Mouse (Mus musculus): Measurements from ENCODE around the gene Cdh4.

Gene Cdh4

GRCm38 (mm10) chr2:179467839-179468445 lies 25.7 kb downstream of the Cdh4 start:
- no peak for DNase-seq (ENCODE audit: low read depth)

GRCm38 (mm10) chr2:179476622-179477021 lies 34.4 kb downstream of the Cdh4 start:
- DNase-seq (ENCODE audit: low read depth): no peak

- DNase-seq (ENCODE audit: low read depth): no peak
Measured at GRCm38 (mm10) chr2:179480800-179481200, 38.6 kb downstream of the Cdh4 start.

- DNase-seq (ENCODE audit: low read depth): no peak
Measured at GRCm38 (mm10) chr2:179481363-179481762, 39.1 kb downstream of the Cdh4 start.

GRCm38 (mm10) chr2:179488526-179489139 lies 46.4 kb downstream of the Cdh4 start:
- DNase-seq (ENCODE audit: low read depth): no peak

- no peak for DNase-seq (ENCODE audit: low read depth)
Measured at GRCm38 (mm10) chr2:179491891-179492290, 49.7 kb downstream of the Cdh4 start.

GRCm38 (mm10) chr2:179494276-179494675 lies 52.0 kb downstream of the Cdh4 start:
- DNase-seq (ENCODE audit: low read depth): no peak

GRCm38 (mm10) chr2:179510439-179510838 lies 68.2 kb downstream of the Cdh4 start:
- DNase-seq (ENCODE audit: low read depth): no peak

GRCm38 (mm10) chr2:179516559-179516958 lies 74.3 kb downstream of the Cdh4 start:
- no peak for DNase-seq (ENCODE audit: low read depth)

- DNase-seq (ENCODE audit: low read depth): no peak
Measured at GRCm38 (mm10) chr2:179518456-179519032, 76.3 kb downstream of the Cdh4 start.

- no peak for DNase-seq (ENCODE audit: low read depth)
Measured at GRCm38 (mm10) chr2:179519161-179519560, 76.9 kb downstream of the Cdh4 start.

GRCm38 (mm10) chr2:179519931-179520330 lies 77.7 kb downstream of the Cdh4 start:
- no peak for DNase-seq (ENCODE audit: low read depth)

- DNase-seq (ENCODE audit: low read depth): no peak
Measured at GRCm38 (mm10) chr2:179520941-179521340, 78.7 kb downstream of the Cdh4 start.

GRCm38 (mm10) chr2:179521444-179521843 lies 79.2 kb downstream of the Cdh4 start:
- no peak for DNase-seq (ENCODE audit: low read depth)

- DNase-seq (ENCODE audit: low read depth): no peak
Measured at GRCm38 (mm10) chr2:179522141-179522540, 79.9 kb downstream of the Cdh4 start.

- no peak for DNase-seq (ENCODE audit: low read depth)
Measured at GRCm38 (mm10) chr2:179526976-179527375, 84.7 kb downstream of the Cdh4 start.

- no peak for DNase-seq (ENCODE audit: low read depth)
Measured at GRCm38 (mm10) chr2:179530436-179531040, 88.3 kb downstream of the Cdh4 start.

- DNase-seq (ENCODE audit: low read depth): no peak
Measured at GRCm38 (mm10) chr2:179533196-179533595, 91.0 kb downstream of the Cdh4 start.

GRCm38 (mm10) chr2:179533881-179534280 lies 91.7 kb downstream of the Cdh4 start:
- no peak for DNase-seq (ENCODE audit: low read depth)

- DNase-seq (ENCODE audit: low read depth): no peak
Measured at GRCm38 (mm10) chr2:179535204-179535603, 93.0 kb downstream of the Cdh4 start.

GRCm38 (mm10) chr2:179536762-179537161 lies 94.5 kb downstream of the Cdh4 start:
- DNase-seq (ENCODE audit: low read depth): no peak

- no peak for DNase-seq (ENCODE audit: low read depth)
Measured at GRCm38 (mm10) chr2:179537390-179537789, 95.2 kb downstream of the Cdh4 start.

GRCm38 (mm10) chr2:179537800-179538450 lies 95.7 kb downstream of the Cdh4 start:
- no peak for DNase-seq (ENCODE audit: low read depth)

Data from 416B (cell line).